Mouse (Mus musculus) layer of hippocampus, postnatal 10 days (tissue): ENCODE results near the gene Stk11. TPM values are rescaled to one million over a fixed set of nuclear protein-coding genes. Genes with fewer than 3 reads are reported as not detected.

Experiments used
- total RNA-seq, 2 experiments: library from RNA; stranded (reverse); gene quantifications; 2 replicates each; pipeline ENCODE4 v1.2.3; 2021

The Stk11 gene
- total RNA-seq, 2 experiments from 2014 or later: 77.1 to 88.3 TPM

Other genes with a start within 250 kb of the Stk11 start
- 1 to 10 TPM; 3.6 to 3.7 TPM for gene Prtn3, start 241.3 kb upstream of the Stk11 start, total RNA-seq
- gene Plppr3, start 241.2 kb upstream of the Stk11 start, total RNA-seq: 100 to 1,000 TPM; 113 TPM
- gene Elane, start 229.6 kb upstream of the Stk11 start, total RNA-seq: not detected
- not detected for gene Cfd, start 224.9 kb upstream of the Stk11 start, total RNA-seq
- gene Med16, start 206.9 kb upstream of the Stk11 start, total RNA-seq: 10 to 100 TPM; 55.7 to 56.2 TPM
- not detected for gene Gm26602, start 204.9 kb upstream of the Stk11 start, total RNA-seq
- gene Kiss1r, start 198.8 kb upstream of the Stk11 start, total RNA-seq: 1 to 10 TPM; 7.5 TPM
- 100 to 1,000 TPM; 380 to 386 TPM for gene R3hdm4, start 194.6 kb upstream of the Stk11 start, total RNA-seq
- 1 to 10 TPM; 5.5 to 8.4 TPM for gene Arid3a, start 188.8 kb upstream of the Stk11 start, total RNA-seq
- gene Wdr18, start 155.7 kb upstream of the Stk11 start, total RNA-seq: 10 to 100 TPM; 41.8 to 46.5 TPM
- under 1 TPM; 0.13 to 0.27 TPM for gene Grin3b, start 145.1 kb upstream of the Stk11 start, total RNA-seq
- 100 to 1,000 TPM; 137 to 139 TPM for gene Tmem259, start 131.5 kb upstream of the Stk11 start, total RNA-seq
- gene Cnn2, start 127.2 kb upstream of the Stk11 start, total RNA-seq: 10 to 100 TPM in 1 of 2 experiments, 1 to 10 TPM in 1; 8.2 to 10.3 TPM
- gene Abca7, start 119.3 kb upstream of the Stk11 start, total RNA-seq: 10 to 100 TPM in 1 of 2 experiments, 1 to 10 TPM in 1; 9.3 to 10.3 TPM
- gene Arhgap45, start 99.2 kb upstream of the Stk11 start, total RNA-seq: 1 to 10 TPM; 3.3 to 3.8 TPM
- gene Polr2e, start 76.0 kb upstream of the Stk11 start, total RNA-seq: 10 to 100 TPM; 66.9 to 76.7 TPM
- gene Gpx4, start 68.6 kb upstream of the Stk11 start, total RNA-seq: 100 to 1,000 TPM; 408 to 448 TPM
- gene Sbno2, start 10.2 kb upstream of the Stk11 start, total RNA-seq: 10 to 100 TPM; 19.7 to 23.9 TPM
- 100 to 1,000 TPM; 385 to 392 TPM for gene Atp5d, start 22.8 kb downstream of the Stk11 start, total RNA-seq
- 100 to 1,000 TPM; 360 to 374 TPM for gene Cbarp, start 25.0 kb downstream of the Stk11 start, total RNA-seq
- gene Midn, start 32.5 kb downstream of the Stk11 start, total RNA-seq: 100 to 1,000 TPM; 112 to 128 TPM
- gene Cirbp, start 50.2 kb downstream of the Stk11 start, total RNA-seq: 100 to 1,000 TPM; 154 to 175 TPM
- gene 1600002K03Rik, start 57.1 kb downstream of the Stk11 start, total RNA-seq: 1 to 10 TPM; 4.3 to 6.7 TPM
- 10 to 100 TPM; 16.8 to 19.8 TPM for gene Efna2, start 63.7 kb downstream of the Stk11 start, total RNA-seq
- gene Mum1, start 110.6 kb downstream of the Stk11 start, total RNA-seq: 10 to 100 TPM; 40.3 to 46.6 TPM
- 100 to 1,000 TPM; 143 to 152 TPM for gene Ndufs7, start 133.3 kb downstream of the Stk11 start, total RNA-seq
- 10 to 100 TPM; 27.8 to 31.5 TPM for gene Gamt, start 145.2 kb downstream of the Stk11 start, total RNA-seq
- 10 to 100 TPM; 94.6 to 96.3 TPM for gene Dazap1, start 145.7 kb downstream of the Stk11 start, total RNA-seq
- 100 to 1,000 TPM; 733 to 857 TPM for gene Rps15, start 176.7 kb downstream of the Stk11 start, total RNA-seq
- 100 to 1,000 TPM; 179 to 181 TPM for gene Apc2, start 180.2 kb downstream of the Stk11 start, total RNA-seq
- 10 to 100 TPM; 19.7 to 22.2 TPM for gene 2310011J03Rik, start 204.7 kb downstream of the Stk11 start, total RNA-seq
- 1 to 10 TPM; 7.1 to 8.0 TPM for gene Pcsk4, start 213.7 kb downstream of the Stk11 start, total RNA-seq
- gene Reep6, start 214.2 kb downstream of the Stk11 start, total RNA-seq: 10 to 100 TPM; 10.3 to 11.6 TPM
- 1 to 10 TPM in 1 of 2 experiments, under 1 TPM in 1; 0.75 to 1.2 TPM for gene Adamtsl5, start 232.6 kb downstream of the Stk11 start, total RNA-seq
- 1 to 10 TPM; 1.7 to 3.8 TPM for gene Plk5, start 240.7 kb downstream of the Stk11 start, total RNA-seq